ENCODE assay signal across 8 mouse cellular contexts in genomic region chr6:29240806-29241205, GRCm38 (mm10). TPM values are rescaled to one million over a fixed set of nuclear protein-coding genes. Genes with fewer than 3 reads are reported as not detected.
DNase-seq lines count a peak whose midpoint lies in the region; ATAC-seq and TF ChIP-seq lines count a peak whose summit lies in the region.

No protein-coding gene starts in this region.

- no peak overlapping the region for H3K4me2 ChIP-seq in intestine, postnatal 0 days (replicated peaks; ENCODE audit: low read depth)
- no peak overlapping the region for H3K4me2 ChIP-seq in stomach, postnatal 0 days (replicated peaks; ENCODE audit: low read depth)

- H3K9me3 ChIP-seq in intestine, postnatal 0 days (ENCODE audit: control insufficient read depth): no peaks in the 10 kb centered on the region
- H3K9me3 ChIP-seq in stomach, postnatal 0 days (ENCODE audit: control insufficient read depth, low read length): no peaks in the 10 kb centered on the region

- H3K27me3 ChIP-seq in intestine, postnatal 0 days (replicated peaks; ENCODE audit: control insufficient read depth, insufficient read depth, low read length): no peaks in the 10 kb centered on the region
- no peaks in the 10 kb centered on the region for H3K27me3 ChIP-seq in stomach, postnatal 0 days (ENCODE audit: control insufficient read depth, insufficient read depth, low read length)

- no peaks in the 10 kb centered on the region for H3K36me3 ChIP-seq in intestine, postnatal 0 days (ENCODE audit: control insufficient read depth, insufficient read depth)
- no peaks in the 10 kb centered on the region for H3K36me3 ChIP-seq in stomach, postnatal 0 days (ENCODE audit: control insufficient read depth, insufficient read depth, low read length)

- ATAC-seq in intestine, postnatal 0 days: no peak
- ATAC-seq in stomach, postnatal 0 days (ENCODE audit: low FRiP score, low TSS enrichment): no peak

- TF ChIP-seq CTCF in intestine, postnatal 0 days (IDR thresholded peaks at IDR 0.05; ENCODE audit: low read depth): peak; percentile 82
- TF ChIP-seq CTCF in stomach, postnatal 0 days (IDR thresholded peaks at IDR 0.05; ENCODE audit: low read depth): peak; percentile 83

- H3K4me1 ChIP-seq in intestine, postnatal 0 days (replicated peaks; ENCODE audit: control insufficient read depth, insufficient read depth, low read length): no peaks in the 10 kb centered on the region
- H3K4me1 ChIP-seq in stomach, postnatal 0 days (replicated peaks; ENCODE audit: control insufficient read depth, insufficient read depth): no peaks in the 10 kb centered on the region

- 43% methylated on average over 2 of the region's 2 CpGs for WGBS in intestine, postnatal 0 days
- WGBS in stomach, postnatal 0 days: 37% methylated on average over 2 of the region's 2 CpGs

- DNase-seq in frontal cortex, postnatal 36 days (ENCODE audit: low spot score in 2 of 2): peak; percentile 21 to 30
- DNase-seq in frontal cortex, postnatal 10 days (ENCODE audit: low spot score in 2 of 2): no peak
- DNase-seq in 3T3-L1 (ENCODE audit: low read depth, low spot score) (peak; percentile 79), ZHBTc4 (ENCODE audit: low read depth, low spot score) (peak; percentile 83)
- DNase-seq in cerebellum, postnatal 36 days: peak; percentile 31 to 51
- DNase-seq in lung, postnatal 14 days: peak; percentile 79
- DNase-seq in stomach, postnatal 0 days (ENCODE audit: low spot score): peak; percentile 34

- H3K4me3 ChIP-seq in intestine, postnatal 0 days (ENCODE audit: low read depth, low read length): no peak overlapping the region
- no peak overlapping the region for H3K4me3 ChIP-seq in stomach, postnatal 0 days (ENCODE audit: low read depth, low read length)

- H3K27ac ChIP-seq in intestine, postnatal 0 days (ENCODE audit: low read depth, low read length): no peak overlapping the region
- H3K27ac ChIP-seq in stomach, postnatal 0 days (replicated peaks): no peak overlapping the region

- no peak overlapping the region for H3K9ac ChIP-seq in intestine, postnatal 0 days (ENCODE audit: low read depth, low read length)
- H3K9ac ChIP-seq in stomach, postnatal 0 days (ENCODE audit: low read length): no peak overlapping the region

- no peak for TF ChIP-seq EP300 in stomach, postnatal 0 days (optimal IDR thresholded peaks at IDR 0.05)

RNA-seq across cellular contexts. Expression of gene Impdh1, which starts 24.6 kb away (rescaled TPM):
- polyA plus RNA-seq in intestine, postnatal 0 days (2015; fragmentation: Nextera tagmentation; extraction: Ambion mirVana): 10.6 and 11.7 TPM in 2 replicates
- polyA plus RNA-seq in stomach, postnatal 0 days (2015; fragmentation: Nextera tagmentation; extraction: Ambion mirVana): 26.9 and 28.0 TPM in 2 replicates

RNA-seq across cellular contexts. Expression of gene Hilpda, which starts 31.5 kb away (rescaled TPM):
- polyA plus RNA-seq in intestine, postnatal 0 days (2015; fragmentation: Nextera tagmentation; extraction: Ambion mirVana): 20.7 and 27.2 TPM in 2 replicates
- 29.8 and 34.1 TPM in 2 replicates for polyA plus RNA-seq in stomach, postnatal 0 days (2015; fragmentation: Nextera tagmentation; extraction: Ambion mirVana)

RNA-seq across cellular contexts. Expression of gene Fam71f2, which starts 38.6 kb away (rescaled TPM):
- polyA plus RNA-seq in intestine, postnatal 0 days (2015; fragmentation: Nextera tagmentation; extraction: Ambion mirVana): not detected in 2 replicates
- polyA plus RNA-seq in stomach, postnatal 0 days (2015; fragmentation: Nextera tagmentation; extraction: Ambion mirVana): 0.11 TPM in 1 of 2 replicates, not detected in the other

Comparison
In these comparisons a context has a peak if more than half of its experiments do, and no peak if none do; other contexts are left out.
1. DNase-seq: peak in frontal cortex, postnatal 36 days (2 of 2), 3T3-L1 (single experiment), ZHBTc4 (single experiment), cerebellum, postnatal 36 days (2 of 2), lung, postnatal 14 days (single experiment) and stomach, postnatal 0 days (single experiment); none in frontal cortex, postnatal 10 days (0 of 2).